ENCODE assay signal across 24 mouse cellular contexts in genomic region chr13:30082761-30083160, GRCm38 (mm10). TPM values are rescaled to one million over a fixed set of nuclear protein-coding genes. Genes with fewer than 3 reads are reported as not detected.
DNase-seq lines count a peak whose midpoint lies in the region; ATAC-seq and TF ChIP-seq lines count a peak whose summit lies in the region.
"Had no signal": no experiment of that assay in that cellular context is flagged by ENCODE, and none has a peak within 500 bp of the region (broad histone marks: within the 10 kb centered on the region; RNA-seq: fewer than 3 reads in every experiment).

No protein-coding gene starts in this region.

- peak; percentile 25 for DNase-seq in forebrain, postnatal 0 days
- DNase-seq in NIH3T3 (ENCODE audit: low read depth) = peak; percentile 8
- DNase-seq in brain, embryonic 14.5 days (ENCODE audit: low read depth) = peak; percentile 24
- no peak for DNase-seq in frontal cortex, postnatal 36 days (ENCODE audit: low spot score in 2 of 2)
- no peak for DNase-seq in natural killer cell, adult 2 months (ENCODE audit: low spot score in 2 of 2)
- DNase-seq: adrenal gland, adult 8-10 months; adrenal gland, postnatal 25 days; cerebellum, adult 11 months; cerebellum, adult 2 months; cerebellum, adult 9-11 months; cerebellum, postnatal 25 days; gastrocnemius, adult 2 months; gastrocnemius, postnatal 14 days; heart, adult 11 months had no signal

- no peak overlapping the region for H3K4me2 ChIP-seq in forebrain, postnatal 0 days (ENCODE audit: low read depth)
- H3K4me2 ChIP-seq in forebrain, embryonic 16.5 days (ENCODE audit: low read length) = no peak overlapping the region
- H3K4me2 ChIP-seq: embryonic facial prominence, embryonic 13.5 days; forebrain, embryonic 13.5 days; heart, embryonic 11.5 days; hindbrain, embryonic 12.5 days; hindbrain, embryonic 15.5 days had no signal

- H3K4me3 ChIP-seq in forebrain, postnatal 0 days (ENCODE audit: low read depth, low read length) = no peak overlapping the region
- H3K4me3 ChIP-seq in forebrain, embryonic 16.5 days (replicated peaks; ENCODE audit: low read length) = no peak overlapping the region
- H3K4me3 ChIP-seq: embryonic facial prominence, embryonic 13.5 days; forebrain, embryonic 10.5 days; forebrain, embryonic 13.5 days; gastrocnemius, adult 2 months; hindbrain, embryonic 12.5 days; hindbrain, embryonic 15.5 days had no signal

- no peaks in the 10 kb centered on the region for H3K9me3 ChIP-seq in forebrain, postnatal 0 days (ENCODE audit: low read length)
- no peaks in the 10 kb centered on the region for H3K9me3 ChIP-seq in forebrain, embryonic 16.5 days (ENCODE audit: control insufficient read depth, low read length)
- H3K9me3 ChIP-seq: embryonic facial prominence, embryonic 13.5 days; forebrain, embryonic 10.5 days; forebrain, embryonic 13.5 days; hindbrain, embryonic 12.5 days; hindbrain, embryonic 15.5 days had no signal

- H3K36me3 ChIP-seq in forebrain, postnatal 0 days (ENCODE audit: insufficient read depth) = no peaks in the 10 kb centered on the region
- no peaks in the 10 kb centered on the region for H3K36me3 ChIP-seq in forebrain, embryonic 16.5 days (ENCODE audit: control insufficient read depth, insufficient read depth)
- H3K36me3 ChIP-seq: embryonic facial prominence, embryonic 13.5 days; forebrain, embryonic 10.5 days; hindbrain, embryonic 12.5 days; hindbrain, embryonic 15.5 days had no signal

- H3K4me1 ChIP-seq in forebrain, postnatal 0 days (ENCODE audit: insufficient read depth) = no peaks in the 10 kb centered on the region
- H3K4me1 ChIP-seq in forebrain, embryonic 16.5 days (replicated peaks; ENCODE audit: control insufficient read depth, insufficient read depth, low read length) = 0 out of 2 replicates have a peak, but pooled peaks cover 3% of the 10 kb centered on the region
- H3K4me1 ChIP-seq: hindbrain, embryonic 15.5 days had no signal

- no peak for TF ChIP-seq POLR2A in brain, embryonic 14.5 days (IDR thresholded peaks at IDR 0.05; ENCODE audit: borderline replicate concordance, extremely low read depth, insufficient read depth, insufficient read length, poor library complexity, severe bottlenecking)

- no peak overlapping the region for H3K27ac ChIP-seq in forebrain, postnatal 0 days (ENCODE audit: low read depth, low read length)
- no peak overlapping the region for H3K27ac ChIP-seq in forebrain, embryonic 16.5 days (ENCODE audit: low read length)
- H3K27ac ChIP-seq: embryonic facial prominence, embryonic 13.5 days; forebrain, embryonic 10.5 days; forebrain, embryonic 13.5 days; gastrocnemius, adult 2 months; hindbrain, embryonic 12.5 days; hindbrain, embryonic 15.5 days had no signal

- no peak overlapping the region for H3K9ac ChIP-seq in forebrain, postnatal 0 days
- no peak overlapping the region for H3K9ac ChIP-seq in forebrain, embryonic 16.5 days (replicated peaks; ENCODE audit: low read depth, low read length)
- H3K9ac ChIP-seq: embryonic facial prominence, embryonic 13.5 days; forebrain, embryonic 13.5 days; hindbrain, embryonic 12.5 days; hindbrain, embryonic 15.5 days had no signal

- WGBS in forebrain, postnatal 0 days = 47% methylated on average over 2 of the region's 2 CpGs
- 60% methylated on average over 2 of the region's 2 CpGs for WGBS in forebrain, embryonic 16.5 days

- H3K27me3 ChIP-seq in forebrain, postnatal 0 days (ENCODE audit: insufficient read depth, low read length) = no peaks in the 10 kb centered on the region
- no peaks in the 10 kb centered on the region for H3K27me3 ChIP-seq in forebrain, embryonic 16.5 days (replicated peaks; ENCODE audit: control insufficient read depth, insufficient read depth, low read length)
- H3K27me3 ChIP-seq: forebrain, embryonic 13.5 days; hindbrain, embryonic 12.5 days; hindbrain, embryonic 15.5 days had no signal

- ATAC-seq in forebrain, postnatal 0 days = no peak
- ATAC-seq in forebrain, embryonic 16.5 days = no peak
- ATAC-seq: activated CD4-positive, CD25-positive, alpha-beta regulatory T cell, adult 4 months; CD4-positive, CD25-positive, alpha-beta regulatory T cell, adult 4 months; forebrain, embryonic 13.5 days; intestine, postnatal 0 days had no signal

- no peak for TF ChIP-seq CTCF in forebrain, postnatal 0 days (IDR thresholded peaks at IDR 0.05; ENCODE audit: low read depth)
- TF ChIP-seq CTCF in brain, embryonic 14.5 days (IDR thresholded peaks at IDR 0.05; ENCODE audit: borderline replicate concordance, extremely low read depth, insufficient read depth, insufficient read length) = no peak

RNA-seq across cellular contexts. Expression of gene Mboat1, which starts 53.5 kb away (rescaled TPM):
- 2.4 and 3.8 TPM in 2 replicates for total RNA-seq in forebrain, postnatal 0 days (2014; rRNA removed)
- 3.4 and 3.5 TPM in 2 replicates for polyA plus RNA-seq in forebrain, postnatal 0 days (2015; fragmentation: Nextera tagmentation; extraction: Ambion mirVana)
- 2.3 and 3.5 TPM in 2 replicates for polyA plus RNA-seq in forebrain, embryonic 16.5 days (2015; fragmentation: Nextera tagmentation; extraction: Ambion mirVana)
- polyA plus RNA-seq in brain, embryonic 14.5 days (2012; rRNA removed) = 1.6 and 1.8 TPM in 2 replicates

Comparison
In these comparisons a context has a peak if more than half of its experiments do, and no peak if none do; other contexts are left out.
1. DNase-seq: peak in forebrain, postnatal 0 days (single experiment), NIH3T3 (single experiment) and brain, embryonic 14.5 days (single experiment); none in frontal cortex, postnatal 36 days (0 of 2) and natural killer cell, adult 2 months (0 of 2).